Mouse (Mus musculus) lung, postnatal 0 days (tissue): ENCODE results near the gene Psmc5. TPM values are rescaled to one million over a fixed set of nuclear protein-coding genes. Genes with fewer than 3 reads are reported as not detected.
A peak's percentile ranks its signal among the peaks of the same experiment; 100 is the strongest.

Experiments used
- ATAC-seq: fragments of 200-750 bp; cut with Nextera tagmentation; 2 replicates; pipeline ENCODE4 v1.8.0; 2017; ENCODE audit warnings: moderate library complexity
- DNase-seq: peaks from one replicate; pipeline ENCODE4 v3.0.0-alpha.2; 2016; ENCODE audit warnings: low spot score
- H3K27ac ChIP-seq: fragments of 300-500 bp; sonication (generic); 2 replicates; pipeline ENCODE4 v1.5.1; 2014; ENCODE audit warnings: antibody characterized with exemption, mild to moderate bottlenecking, low read length, mixed read lengths
- H3K27me3 ChIP-seq: fragments of 300-500 bp; sonication (generic); replicated peaks from 2 replicates; pipeline ENCODE4 v1.6.1; 2014; ENCODE audit warnings: low read length, mixed read lengths; ENCODE audit not compliant: insufficient read depth
- H3K36me3 ChIP-seq: fragments of 300-500 bp; sonication (generic); 2 replicates; pipeline ENCODE4 v1.6.1; 2014; ENCODE audit warnings: low read length, mixed read lengths; ENCODE audit not compliant: insufficient read depth
- H3K4me1 ChIP-seq: fragments of 300-500 bp; sonication (generic); 2 replicates; pipeline ENCODE4 v1.6.1; 2014; ENCODE audit warnings: antibody characterized with exemption, low read depth, low read length, mixed read lengths; ENCODE audit not compliant: insufficient read depth
- H3K4me2 ChIP-seq: fragments of 300-500 bp; sonication (generic); replicated peaks from 2 replicates; pipeline ENCODE4 v1.6.1; 2014; ENCODE audit warnings: low read depth, mild to moderate bottlenecking, low read length, moderate library complexity, mixed read lengths
- H3K4me3 ChIP-seq: fragments of 300-500 bp; sonication (generic); 2 replicates; pipeline ENCODE4 v1.5.1; 2014; ENCODE audit warnings: low read depth, low read length
- H3K9ac ChIP-seq: fragments of 300-500 bp; sonication (generic); replicated peaks from 2 replicates; pipeline ENCODE4 v1.6.1; 2014; ENCODE audit warnings: low read depth, mild to moderate bottlenecking
- H3K9me3 ChIP-seq: fragments of 300-500 bp; sonication (generic); 2 replicates; pipeline ENCODE4 v1.6.1; 2016; ENCODE audit warnings: low read length, mixed read lengths
- CTCF ChIP-seq: IDR thresholded peaks from 2 replicates; pipeline ENCODE4 v1.5.1; 2016; ENCODE audit warnings: antibody characterized with exemption, mild to moderate bottlenecking
- EP300 ChIP-seq: IDR thresholded peaks from 2 replicates; pipeline ENCODE4 v1.6.1; 2016; ENCODE audit warnings: antibody characterized with exemption, mild to moderate bottlenecking, control low read depth
- WGBS: fragments of 180-500 bp; shearing (Covaris S2); extraction: QIAGEN DNeasy Blood & Tissue Kit; methylation state at CpG from one replicate; pipeline ENCODE4 v1.1.7; 2014; 5-methylcytosine and 5-hydroxymethylcytosine counted together
- polyA plus RNA-seq: library from polyadenylated mRNA; unstranded; fragments of >200 nt; fragmentation: Nextera tagmentation; extraction: Ambion mirVana; gene quantifications from 2 replicates; pipeline ENCODE4 v1.2.1, GENCODE M21; 2015

The Psmc5 gene
- 150 and 153 TPM in 2 replicates for polyA plus RNA-seq

- H3K4me2 ChIP-seq, result peak within 1 kb of the TSS; percentile 94
- WGBS, result 1% methylated on average over 42 of the region's 42 CpGs
- H3K4me1 ChIP-seq, result peaks cover 11% of the 10 kb centered on the region; the same call in 1 of the 2 replicates
- peak within 1 kb of the TSS; percentile 59 for H3K9ac ChIP-seq
- peak within 1 kb of the TSS; percentile 70 for H3K4me3 ChIP-seq
- peaks cover 10% of the 10 kb centered on the region; the same call in 1 of the 2 replicates for H3K36me3 ChIP-seq
- H3K27me3 ChIP-seq, result no peaks in the 10 kb centered on the region
- H3K9me3 ChIP-seq, result no peaks in the 10 kb centered on the region
- H3K27ac ChIP-seq, result peak within 1 kb of the TSS; percentile 69
- peak; percentile 98 for ATAC-seq
- peak; percentile 98 for DNase-seq
- TF ChIP-seq EP300 (no peak), CTCF (peak; percentile 66)
Measured at GRCm38 (mm10) chr11:106255685-106256451, at the start of gene Psmc5, which contains the start of gene Ftsj3. Psmc5 (plus strand) TSS chr11:106256154. Ftsj3 (minus strand) TSS chr11:106256079.

GRCm38 (mm10) chr11:106212771-106213170 is 43.2 kb upstream of the Psmc5 start:
- H3K27me3 ChIP-seq, result no peaks in the 10 kb centered on the region
- DNase-seq (no peak), ATAC-seq (no peak)
- H3K36me3 ChIP-seq, result peaks cover 25% of the 10 kb centered on the region
- no peak overlapping the region for H3K4me2 ChIP-seq
- H3K4me1 ChIP-seq, result peaks cover 4% of the 10 kb centered on the region; the same call in 1 of the 2 replicates
- WGBS, result 77% methylated on average over 8 of the region's 8 CpGs
- TF ChIP-seq EP300 (no peak), CTCF (no peak)
- no peak overlapping the region for H3K9ac ChIP-seq
- H3K4me3 ChIP-seq, result no peak overlapping the region
- no peak overlapping the region for H3K27ac ChIP-seq
- no peaks in the 10 kb centered on the region for H3K9me3 ChIP-seq

- Histone ChIP-seq H3K27ac (peak overlapping the region; percentile 96; the same call in 1 of the 2 replicates), H3K9ac (0 out of 2 replicates have a peak overlapping the region, but pooled peaks have one; percentile 64)
Measured at GRCm38 (mm10) chr11:106214856-106215255, 41.1 kb upstream of the Psmc5 start.

GRCm38 (mm10) chr11:106215450-106215859 is 40.5 kb upstream of the Psmc5 start:
- TF ChIP-seq CTCF (no peak), EP300 (no peak)
- ATAC-seq, result no peak

More at GRCm38 (mm10) chr11:106214856-106215255, 41.1 kb upstream of the Psmc5 start:
- H3K4me3 ChIP-seq, result peak overlapping the region; percentile 99; the same call in 1 of the 2 replicates
- TF ChIP-seq CTCF (no peak), EP300 (no peak)
- peak overlapping the region; percentile 69; the same call in 1 of the 2 replicates for H3K4me2 ChIP-seq
- H3K27me3 ChIP-seq, result no peaks in the 10 kb centered on the region
- peaks cover 12% of the 10 kb centered on the region; the same call in 1 of the 2 replicates for H3K36me3 ChIP-seq
- WGBS, result 93% methylated on average over 5 of the region's 5 CpGs
- peaks cover 10% of the 10 kb centered on the region; the same call in 1 of the 2 replicates for H3K4me1 ChIP-seq
- DNase-seq (no peak), ATAC-seq (no peak)
- H3K9me3 ChIP-seq, result no peaks in the 10 kb centered on the region

GRCm38 (mm10) chr11:106215927-106216729 is 39.8 kb upstream of the Psmc5 start, which contains the start of gene Ccdc47:
Ccdc47 (minus strand) TSS chr11:106216344.
- DNase-seq (peak; percentile 99), ATAC-seq (peak; percentile 96)
- Histone ChIP-seq H3K4me2 (peak within 1 kb of the TSS; percentile 69), H3K9ac (peak within 1 kb of the TSS; percentile 97), H3K4me1 (peaks cover 10% of the 10 kb centered on the region; the same call in 1 of the 2 replicates), H3K4me3 (peak within 1 kb of the TSS; percentile 99), H3K27me3 (no peaks in the 10 kb centered on the region), H3K36me3 (peaks cover 4% of the 10 kb centered on the region; the same call in 1 of the 2 replicates), H3K9me3 (no peaks in the 10 kb centered on the region), H3K27ac (peak within 1 kb of the TSS; percentile 96)
- TF ChIP-seq CTCF, result no peak
- no peak for TF ChIP-seq EP300
- WGBS, result under 1% methylated on average over 46 of the region's 46 CpGs

More at GRCm38 (mm10) chr11:106215450-106215859, 40.5 kb upstream of the Psmc5 start:
- H3K4me3 ChIP-seq, result peak overlapping the region; percentile 99
- H3K9ac ChIP-seq, result peak overlapping the region; percentile 64
- peak; percentile 66 for DNase-seq
- H3K27ac ChIP-seq, result peak overlapping the region; percentile 96
- H3K4me2 ChIP-seq, result peak overlapping the region; percentile 69
- WGBS, result 16% methylated on average over 7 of the region's 7 CpGs
- no peaks in the 10 kb centered on the region for H3K9me3 ChIP-seq
- no peaks in the 10 kb centered on the region for H3K27me3 ChIP-seq
- peaks cover 10% of the 10 kb centered on the region; the same call in 1 of the 2 replicates for H3K4me1 ChIP-seq
- peaks cover 10% of the 10 kb centered on the region; the same call in 1 of the 2 replicates for H3K36me3 ChIP-seq
